Mouse (Mus musculus) embryonic fibroblast, embryonic 13.5 days (primary cell): ENCODE data around the gene Atf6b. TPM values are rescaled to one million over a fixed set of nuclear protein-coding genes. Genes with fewer than 3 reads are reported as not detected.

Source experiments
- H3K27ac ChIP-seq: 2 replicates; pipeline ENCODE4 v1.5.1; 2012; ENCODE audit warnings: low read length, control low read depth, inconsistent platforms; ENCODE audit not compliant: insufficient read depth
- H3K4me1 ChIP-seq: 2 replicates; pipeline ENCODE4 v1.6.1; 2011; ENCODE audit warnings: low read length; ENCODE audit not compliant: control insufficient read depth, insufficient read depth
- H3K4me3 ChIP-seq: 2 replicates; pipeline ENCODE4 v1.5.1; 2011; ENCODE audit warnings: mild to moderate bottlenecking, control low read depth, low read length; ENCODE audit not compliant: insufficient read depth
- CTCF ChIP-seq: IDR thresholded peaks from 2 replicates; pipeline ENCODE4 v1.5.1; 2011; ENCODE audit warnings: mild to moderate bottlenecking, control low read depth, low read length, moderate library complexity, borderline replicate concordance; ENCODE audit not compliant: insufficient read depth
- POLR2A ChIP-seq: IDR thresholded peaks from 2 replicates; pipeline ENCODE4 v1.6.1; 2011; ENCODE audit warnings: low read depth, mild to moderate bottlenecking, control low read depth, low read length, moderate library complexity
- polyA plus RNA-seq: library from polyadenylated mRNA; stranded (reverse); fragments of >200 nt; gene quantifications from 2 replicates; pipeline ENCODE4 v1.2.4, GENCODE M21; 2011; ENCODE audit warnings: low read depth; ENCODE audit not compliant: missing spikeins, insufficient read length

Atf6b gene
- polyA plus RNA-seq, 1 experiment, result 83.8 TPM

DNA sequence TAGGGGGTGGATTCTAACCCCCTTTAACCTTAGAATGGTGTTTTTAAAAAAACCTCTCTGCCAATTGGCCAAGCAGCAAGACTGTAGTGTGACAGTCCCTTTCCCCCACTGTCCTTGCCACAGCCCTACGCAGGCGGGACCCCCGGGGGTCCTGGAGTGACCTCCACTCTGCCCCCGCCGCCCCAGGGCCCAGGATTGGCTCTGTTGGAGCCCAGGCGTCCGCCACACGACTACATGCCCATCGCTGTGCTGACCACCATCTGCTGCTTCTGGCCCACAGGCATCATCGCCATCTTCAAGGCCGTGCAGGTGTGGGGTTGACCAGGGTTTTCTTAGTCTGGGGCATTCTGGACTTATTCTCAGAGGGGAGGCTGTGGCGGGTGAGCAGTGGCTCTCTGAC, 15.3 kb upstream of the Atf6b start:
- Histone ChIP-seq H3K4me3 (no peak overlapping the region), H3K4me1 (peaks cover 4% of the 10 kb centered on the region; the same call in 1 of the 2 replicates), H3K27ac (no peak overlapping the region)
- TF ChIP-seq CTCF (no peak), POLR2A (no peak)

DNA sequence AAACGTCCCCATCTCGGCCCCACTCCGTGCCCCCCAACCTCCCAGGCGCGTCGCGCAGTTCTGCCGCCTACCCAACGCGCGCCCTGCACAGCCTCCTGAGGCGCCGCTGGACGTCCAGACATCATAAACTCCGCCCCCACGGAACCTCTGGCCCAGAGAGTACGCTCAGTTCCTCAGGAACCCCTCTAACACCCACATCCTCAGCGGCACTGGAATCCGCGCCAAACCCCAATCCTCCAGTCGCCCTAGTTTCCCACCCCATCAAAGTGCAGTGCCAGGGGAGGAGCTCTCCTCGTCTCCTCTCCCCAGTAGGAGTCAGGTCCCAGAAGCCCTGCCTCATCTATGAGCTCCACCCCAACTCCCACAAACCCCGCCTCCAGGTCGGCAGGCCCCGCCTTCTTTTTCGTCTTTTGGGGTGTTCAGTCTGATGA, 14.7 kb upstream of the Atf6b start:
- Histone ChIP-seq H3K27ac (no peak overlapping the region), H3K4me1 (peaks cover 4% of the 10 kb centered on the region; the same call in 1 of the 2 replicates), H3K4me3 (peak overlapping the region; percentile 14; the same call in 1 of the 2 replicates)
- no peak for TF ChIP-seq CTCF
- peak; percentile 53; the same call in 1 of the 2 replicates for TF ChIP-seq POLR2A

DNA sequence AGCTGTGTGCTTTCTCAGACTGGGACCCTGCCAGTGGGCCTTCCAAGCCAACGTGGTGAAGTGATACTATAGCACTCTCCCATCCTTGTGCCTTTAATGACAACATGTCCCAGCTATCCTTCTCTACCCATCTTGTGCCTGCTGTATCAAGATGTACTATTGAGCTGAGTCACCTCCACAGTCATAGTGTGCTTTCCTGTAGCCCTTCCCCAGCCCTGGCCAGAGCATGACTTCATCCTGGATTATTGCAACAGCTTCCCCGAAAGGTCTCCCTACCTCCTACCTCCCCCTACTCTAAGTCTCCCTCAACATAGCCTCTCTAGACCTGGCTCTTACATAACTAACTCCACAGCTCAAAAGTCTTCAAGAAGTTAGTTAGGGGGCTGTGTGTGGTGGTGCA, 11.3 kb upstream of the Atf6b start:
- TF ChIP-seq CTCF (no peak), POLR2A (no peak)
- peaks cover 2% of the 10 kb centered on the region; the same call in 1 of the 2 replicates for H3K4me1 ChIP-seq
- no peak overlapping the region for H3K4me3 ChIP-seq
- no peak overlapping the region for H3K27ac ChIP-seq

DNA sequence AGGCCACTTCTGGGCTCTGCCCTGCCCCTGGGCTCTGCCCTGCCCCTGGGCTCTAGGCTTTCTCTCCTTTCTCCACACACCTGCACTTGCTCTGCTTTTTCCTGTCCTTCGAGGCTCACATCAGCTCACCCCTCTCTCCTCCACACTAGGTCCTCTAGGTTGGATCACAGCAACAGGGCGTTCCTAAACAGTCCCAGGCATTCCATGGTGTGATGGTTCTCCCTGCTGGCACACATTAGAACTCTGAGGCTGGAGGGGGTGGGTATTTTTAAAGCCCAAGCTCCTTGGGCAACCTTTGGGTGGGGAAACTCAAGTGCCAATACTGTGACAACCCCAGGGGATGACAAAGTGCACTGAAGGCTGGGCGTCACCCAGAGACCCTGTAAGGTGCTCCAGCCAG, 9.5 kb upstream of the Atf6b start:
- H3K4me3 ChIP-seq, result no peak overlapping the region
- peaks cover 2% of the 10 kb centered on the region; the same call in 1 of the 2 replicates for H3K4me1 ChIP-seq
- no peak overlapping the region for H3K27ac ChIP-seq
- TF ChIP-seq POLR2A, result no peak
- no peak for TF ChIP-seq CTCF

DNA sequence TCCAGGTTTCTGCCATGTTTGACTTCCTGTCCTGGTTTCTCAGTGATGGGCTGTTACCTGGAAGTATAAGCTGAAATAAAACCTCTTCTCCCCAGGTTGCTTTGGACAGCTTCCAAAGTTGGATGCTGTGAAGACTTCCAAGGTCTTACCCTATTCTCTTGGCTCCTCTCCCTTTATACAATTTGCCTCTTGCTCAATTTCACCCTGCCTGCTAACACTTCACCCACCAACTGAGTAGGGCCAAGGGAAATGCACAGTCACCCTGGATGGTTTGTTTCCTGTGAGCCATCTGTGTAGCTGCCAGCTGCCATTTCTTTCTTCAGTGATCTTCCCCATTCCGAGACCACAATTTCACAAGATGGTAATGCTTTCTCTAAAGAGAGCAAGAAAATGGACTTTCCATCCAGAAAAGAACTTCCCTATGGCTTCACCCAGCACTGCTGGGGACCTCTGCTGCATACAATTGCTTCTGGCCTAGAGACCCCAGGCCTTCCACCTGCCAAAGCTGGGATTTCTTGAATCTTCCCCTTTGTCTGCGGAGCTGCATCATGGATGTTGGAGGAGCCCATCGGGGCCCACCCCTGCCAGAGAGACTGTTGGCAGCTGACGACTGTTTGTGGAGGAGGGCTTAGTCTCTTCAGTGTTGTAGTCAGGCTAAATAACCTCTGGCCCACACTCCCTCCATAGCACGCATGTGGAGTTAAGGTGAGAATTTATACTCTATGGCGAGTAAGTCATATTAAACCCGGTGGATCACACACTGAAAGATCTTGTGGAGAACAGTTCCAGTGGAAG, 7.3 kb upstream of the Atf6b start:
- H3K4me3 ChIP-seq, result no peak overlapping the region
- H3K27ac ChIP-seq, result no peak overlapping the region
- H3K4me1 ChIP-seq, result peaks cover 2% of the 10 kb centered on the region; the same call in 1 of the 2 replicates
- TF ChIP-seq CTCF (no peak), POLR2A (no peak)

DNA sequence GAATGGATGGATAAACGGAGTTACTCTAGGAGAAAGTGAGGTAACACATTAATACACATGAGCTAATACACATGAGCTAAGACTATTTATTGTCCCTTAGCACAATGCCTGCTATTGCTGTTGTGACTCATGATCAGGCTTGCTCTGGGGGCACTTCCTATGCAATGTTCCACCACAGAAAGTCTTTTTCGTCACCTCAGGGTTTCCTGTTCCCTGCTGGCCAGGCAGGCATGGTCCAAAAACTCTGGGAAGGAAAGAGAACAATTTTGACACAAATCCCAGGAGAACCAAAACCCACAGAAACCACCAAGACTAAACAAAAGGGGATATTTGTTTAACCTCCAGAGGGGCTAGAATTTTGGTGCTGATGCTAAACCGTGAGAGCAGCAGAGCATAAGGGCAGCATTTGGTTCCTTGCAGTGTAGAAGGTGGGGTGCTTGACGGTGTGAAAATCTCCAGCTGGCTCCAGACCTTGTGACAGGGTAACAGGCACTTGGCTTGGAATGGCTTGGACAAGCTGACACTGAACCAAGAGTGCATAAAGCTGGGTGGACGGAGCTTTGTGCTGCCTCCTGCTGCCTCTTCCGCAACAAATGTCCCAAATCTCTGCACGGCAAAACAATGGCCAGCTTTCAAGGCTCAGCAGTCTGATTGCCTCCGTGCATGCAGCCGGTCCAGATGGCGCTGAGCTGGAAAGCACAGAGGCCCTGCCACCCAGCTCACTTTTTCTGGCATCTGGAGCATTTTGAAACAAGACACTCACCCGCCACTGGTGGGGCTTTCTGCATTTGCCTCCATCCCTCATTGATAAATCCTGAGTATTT, 6.0 kb upstream of the Atf6b start:
- peaks cover 2% of the 10 kb centered on the region; the same call in 1 of the 2 replicates for H3K4me1 ChIP-seq
- H3K27ac ChIP-seq, result peak overlapping the region; percentile 27; the same call in 1 of the 2 replicates
- no peak overlapping the region for H3K4me3 ChIP-seq
- no peak for TF ChIP-seq POLR2A
- no peak for TF ChIP-seq CTCF

DNA sequence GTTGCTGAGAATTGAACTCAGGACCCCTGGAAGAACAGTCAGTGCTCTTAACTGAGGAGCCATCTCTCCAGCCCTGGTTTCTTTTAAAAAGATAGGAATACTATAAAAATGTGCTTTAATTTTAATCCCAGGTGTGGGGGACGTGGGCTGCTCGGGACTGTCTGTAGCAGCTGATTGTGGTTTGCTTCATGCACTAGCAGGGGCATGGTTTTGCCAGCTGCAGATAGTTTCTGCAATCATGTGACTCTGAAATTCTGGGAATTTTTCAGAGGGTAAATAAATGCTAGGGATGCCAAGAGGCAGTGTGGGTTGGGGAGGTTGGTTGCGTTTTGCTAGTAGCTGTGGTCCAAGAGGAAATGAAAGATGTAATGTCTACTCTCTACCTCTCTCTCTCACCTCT, 5.0 kb upstream of the Atf6b start:
- no peak overlapping the region for H3K4me3 ChIP-seq
- peaks cover 2% of the 10 kb centered on the region; the same call in 1 of the 2 replicates for H3K4me1 ChIP-seq
- TF ChIP-seq CTCF, result no peak
- no peak for TF ChIP-seq POLR2A
- no peak overlapping the region for H3K27ac ChIP-seq

DNA sequence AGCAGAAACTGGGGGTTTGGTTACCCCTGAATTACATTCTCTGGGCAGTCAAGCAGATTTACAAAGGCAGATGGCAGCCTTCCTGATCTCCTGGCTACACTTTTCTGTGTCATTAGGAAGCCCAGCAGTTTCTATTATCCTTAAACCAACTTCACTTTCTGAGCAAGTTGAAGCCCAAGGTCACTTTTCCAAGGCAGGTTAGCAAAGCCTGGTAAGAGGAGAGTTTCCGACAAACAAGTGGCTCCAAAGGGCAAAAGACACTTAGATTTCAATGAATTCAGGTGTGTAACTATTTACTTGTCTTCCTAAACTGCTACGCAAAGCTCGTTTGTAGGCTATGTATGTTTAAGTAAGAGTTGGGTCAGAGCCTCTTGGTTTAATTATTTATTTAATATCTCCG, 3.6 kb upstream of the Atf6b start:
- no peak overlapping the region for H3K4me3 ChIP-seq
- TF ChIP-seq POLR2A, result no peak
- no peak for TF ChIP-seq CTCF
- peaks cover 6% of the 10 kb centered on the region; the same call in 1 of the 2 replicates for H3K4me1 ChIP-seq
- no peak overlapping the region for H3K27ac ChIP-seq

DNA sequence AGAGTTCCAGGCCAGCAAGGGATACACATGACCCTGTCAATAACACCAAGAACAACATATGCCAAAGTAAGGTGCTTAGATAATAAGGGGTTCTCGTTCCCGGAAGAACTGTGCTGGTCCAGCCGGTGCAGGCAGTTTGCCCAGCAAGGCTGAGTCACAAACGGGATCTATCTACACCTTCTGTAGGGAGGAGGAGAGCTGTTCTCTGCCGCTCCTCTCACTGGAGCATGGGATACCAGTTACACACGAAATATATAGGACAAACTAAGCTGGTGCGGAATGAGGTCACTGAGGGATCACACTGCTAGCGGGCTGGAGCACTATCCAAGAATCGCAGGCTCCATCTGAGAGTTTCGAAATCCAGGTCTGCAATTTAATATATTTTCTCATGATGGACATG, 3.0 kb upstream of the Atf6b start:
- H3K4me3 ChIP-seq, result no peak overlapping the region
- H3K27ac ChIP-seq, result no peak overlapping the region
- peaks cover 6% of the 10 kb centered on the region; the same call in 1 of the 2 replicates for H3K4me1 ChIP-seq
- TF ChIP-seq CTCF, result no peak
- TF ChIP-seq POLR2A, result no peak
